Mouse (Mus musculus) thymus, adult 2 months (tissue): ENCODE data around the gene Asna1.

Experiments used
- CTCF ChIP-seq: fragments of 200-500 bp; IDR thresholded peaks from 2 replicates; pipeline ENCODE4 v1.5.1; 2012; ENCODE audit warnings: mild to moderate bottlenecking, control low read depth, low read length, moderate library complexity, borderline replicate concordance; ENCODE audit not compliant: control insufficient read depth, poor library complexity, insufficient read depth; ENCODE audit errors: extremely low read depth
- POLR2A ChIP-seq: fragments of 200-500 bp; IDR thresholded peaks from 2 replicates; pipeline ENCODE4 v1.6.1; 2012; ENCODE audit warnings: mild to moderate bottlenecking, low read length, control low read depth, moderate library complexity; ENCODE audit not compliant: control insufficient read depth, poor library complexity, insufficient read depth; ENCODE audit errors: extremely low read depth

DNA sequence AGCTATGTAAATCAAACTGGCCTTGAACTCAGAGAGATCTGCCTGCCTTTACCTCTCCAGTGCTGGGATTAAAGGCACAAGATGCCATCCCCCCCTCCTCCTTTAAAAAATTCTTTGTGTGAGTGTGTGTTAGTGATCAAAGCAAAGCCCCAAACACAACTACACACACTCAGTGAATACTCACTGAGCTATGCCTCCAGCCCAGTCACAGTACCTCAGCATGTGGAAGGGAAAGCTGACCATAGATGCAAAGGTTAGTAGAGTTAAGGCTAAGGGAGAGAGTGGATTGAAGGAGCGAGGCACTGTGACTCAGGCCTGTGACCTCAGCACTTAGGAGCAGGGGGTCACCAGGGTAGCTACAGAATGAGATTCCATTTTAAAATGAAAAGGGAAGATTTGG is 52.0 kb downstream of the Asna1 start:
- TF ChIP-seq CTCF (no peak), POLR2A (no peak)
